Mouse (Mus musculus): ENCODE data around the gene Ccdc136. TPM values are rescaled to one million over a fixed set of nuclear protein-coding genes. Genes with fewer than 3 reads are reported as not detected.

Gene Ccdc136
- polyA plus RNA-seq, 1 experiment from 2014 or later: 29.9 TPM

GRCm38 (mm10) chr6:29397575-29397974, 1.5 kb downstream of the Ccdc136 start:
- Histone ChIP-seq H3K36me3 (replicated peaks) (no peaks in the 10 kb centered on the region), H3K9ac (peak overlapping the region; percentile 76), H3K27ac (peak overlapping the region; percentile 66), H3K4me1 (peaks cover 20% of the 10 kb centered on the region), H3K4me2 (peak overlapping the region; percentile 90), H3K9me3 (no peaks in the 10 kb centered on the region), H3K27me3 (peaks cover 24% of the 10 kb centered on the region), H3K4me3 (replicated peaks) (peak overlapping the region; percentile 62)
- ATAC-seq (ENCODE audit: low FRiP score): peak; percentile 60; the same call in 1 of the 2 replicates
- 6% methylated on average over 6 of the region's 6 CpGs for WGBS

GRCm38 (mm10) chr6:29399851-29400250, 3.7 kb downstream of the Ccdc136 start:
- Histone ChIP-seq H3K4me1 (peaks cover 24% of the 10 kb centered on the region), H3K4me3 (replicated peaks) (no peak overlapping the region), H3K4me2 (no peak overlapping the region), H3K36me3 (replicated peaks) (no peaks in the 10 kb centered on the region), H3K27ac (no peak overlapping the region), H3K27me3 (peaks cover 12% of the 10 kb centered on the region), H3K9me3 (no peaks in the 10 kb centered on the region), H3K9ac (no peak overlapping the region)
- no peak for ATAC-seq (ENCODE audit: low FRiP score)
- 79% methylated on average over 4 of the region's 4 CpGs for WGBS

- WGBS: 8% methylated on average over 34 of the region's 34 CpGs
- no peak overlapping the region; the same call in 1 of the 2 replicates for H3K4me3 ChIP-seq (replicated peaks)
- H3K27ac ChIP-seq: no peak overlapping the region
These were observed 6.7 kb downstream of the Ccdc136 start for GRCm38 (mm10) chr6:29402693-29403342.

GRCm38 (mm10) chr6:29406412-29406811, 10.3 kb downstream of the Ccdc136 start:
- Histone ChIP-seq H3K9me3 (no peaks in the 10 kb centered on the region), H3K27ac (no peak overlapping the region), H3K36me3 (replicated peaks) (peaks cover 25% of the 10 kb centered on the region), H3K4me2 (no peak overlapping the region), H3K27me3 (0 out of 2 replicates have a peak, but pooled peaks cover 2% of the 10 kb centered on the region), H3K4me1 (peaks cover 4% of the 10 kb centered on the region), H3K4me3 (replicated peaks) (no peak overlapping the region), H3K9ac (no peak overlapping the region)
- no peak for ATAC-seq (ENCODE audit: low FRiP score)
- WGBS: 92% methylated on average over 6 of the region's 6 CpGs

More at GRCm38 (mm10) chr6:29402693-29403342, 6.7 kb downstream of the Ccdc136 start:
- no peak overlapping the region for H3K9ac ChIP-seq
- H3K27me3 ChIP-seq: 0 out of 2 replicates have a peak, but pooled peaks cover 2% of the 10 kb centered on the region
- H3K9me3 ChIP-seq: no peaks in the 10 kb centered on the region
- H3K4me1 ChIP-seq: peaks cover 6% of the 10 kb centered on the region
- peak overlapping the region; percentile 25 for H3K4me2 ChIP-seq
- no peak for ATAC-seq (ENCODE audit: low FRiP score)
- peaks cover 6% of the 10 kb centered on the region; the same call in 1 of the 2 replicates for H3K36me3 ChIP-seq (replicated peaks)

- Histone ChIP-seq H3K27ac (no peak overlapping the region), H3K9me3 (no peaks in the 10 kb centered on the region), H3K4me3 (replicated peaks) (no peak overlapping the region), H3K9ac (no peak overlapping the region), H3K4me2 (no peak overlapping the region), H3K4me1 (no peaks in the 10 kb centered on the region), H3K27me3 (no peaks in the 10 kb centered on the region), H3K36me3 (replicated peaks) (peaks cover 54% of the 10 kb centered on the region)
- ATAC-seq (ENCODE audit: low FRiP score): no peak
- WGBS: 88% methylated on average over 9 of the region's 9 CpGs
These were observed 19.3 kb downstream of the Ccdc136 start for GRCm38 (mm10) chr6:29415446-29415845.

- Histone ChIP-seq H3K4me2 (no peak overlapping the region), H3K9me3 (no peaks in the 10 kb centered on the region), H3K27ac (no peak overlapping the region), H3K9ac (no peak overlapping the region), H3K4me1 (no peaks in the 10 kb centered on the region), H3K27me3 (no peaks in the 10 kb centered on the region), H3K4me3 (replicated peaks) (no peak overlapping the region), H3K36me3 (replicated peaks) (peaks cover 20% of the 10 kb centered on the region)
- WGBS: 84% methylated on average over 2 of the region's 2 CpGs
- no peak for ATAC-seq (ENCODE audit: low FRiP score)
These were observed 24.5 kb downstream of the Ccdc136 start for GRCm38 (mm10) chr6:29420596-29420995.

- Histone ChIP-seq H3K4me1 (no peaks in the 10 kb centered on the region), H3K9me3 (no peaks in the 10 kb centered on the region), H3K4me3 (replicated peaks) (no peak overlapping the region), H3K27me3 (peaks cover 7% of the 10 kb centered on the region; the same call in 1 of the 2 replicates), H3K4me2 (no peak overlapping the region), H3K9ac (no peak overlapping the region), H3K36me3 (replicated peaks) (no peaks in the 10 kb centered on the region), H3K27ac (no peak overlapping the region)
- ATAC-seq (ENCODE audit: low FRiP score): no peak
- 82% methylated on average over 8 of the region's 8 CpGs for WGBS
These were observed 29.0 kb downstream of the Ccdc136 start for GRCm38 (mm10) chr6:29425118-29425517.

GRCm38 (mm10) chr6:29426331-29426730, 30.2 kb downstream of the Ccdc136 start:
- H3K9me3 ChIP-seq: no peaks in the 10 kb centered on the region
- H3K4me3 ChIP-seq (replicated peaks): no peak overlapping the region
- no peak overlapping the region for H3K9ac ChIP-seq
- no peaks in the 10 kb centered on the region for H3K4me1 ChIP-seq
- 84% methylated on average over 6 of the region's 6 CpGs for WGBS
- no peak for ATAC-seq (ENCODE audit: low FRiP score)
- H3K4me2 ChIP-seq: no peak overlapping the region
- H3K27ac ChIP-seq: no peak overlapping the region
- H3K36me3 ChIP-seq (replicated peaks): no peaks in the 10 kb centered on the region
- peaks cover 19% of the 10 kb centered on the region for H3K27me3 ChIP-seq

GRCm38 (mm10) chr6:29428171-29428570, 32.1 kb downstream of the Ccdc136 start:
- no peaks in the 10 kb centered on the region for H3K36me3 ChIP-seq (replicated peaks)
- no peak overlapping the region for H3K4me2 ChIP-seq
- H3K27ac ChIP-seq: no peak overlapping the region
- no peak overlapping the region for H3K4me3 ChIP-seq (replicated peaks)
- no peak for ATAC-seq (ENCODE audit: low FRiP score)
- H3K27me3 ChIP-seq: peaks cover 37% of the 10 kb centered on the region
- no peak overlapping the region for H3K9ac ChIP-seq
- 59% methylated on average over 4 of the region's 4 CpGs for WGBS
- H3K4me1 ChIP-seq: peaks cover 7% of the 10 kb centered on the region
- no peaks in the 10 kb centered on the region for H3K9me3 ChIP-seq

- H3K9ac ChIP-seq: no peak overlapping the region
- no peak overlapping the region for H3K27ac ChIP-seq
- WGBS: 44% methylated on average over 15 of the region's 15 CpGs
- H3K27me3 ChIP-seq: peaks cover 64% of the 10 kb centered on the region
- H3K4me3 ChIP-seq (replicated peaks): no peak overlapping the region
- H3K4me1 ChIP-seq: peaks cover 34% of the 10 kb centered on the region
- no peak for ATAC-seq (ENCODE audit: low FRiP score)
- no peaks in the 10 kb centered on the region for H3K36me3 ChIP-seq (replicated peaks)
- H3K4me2 ChIP-seq: no peak overlapping the region
- no peaks in the 10 kb centered on the region for H3K9me3 ChIP-seq
These were observed 34.7 kb downstream of the Ccdc136 start for GRCm38 (mm10) chr6:29430681-29431420.

- no peaks in the 10 kb centered on the region for H3K36me3 ChIP-seq (replicated peaks)
- peaks cover 68% of the 10 kb centered on the region for H3K27me3 ChIP-seq
- no peak overlapping the region for H3K4me3 ChIP-seq (replicated peaks)
- 22% methylated on average over 5 of the region's 5 CpGs for WGBS
- no peaks in the 10 kb centered on the region for H3K9me3 ChIP-seq
- H3K27ac ChIP-seq: no peak overlapping the region
- H3K4me2 ChIP-seq: no peak overlapping the region
- no peak overlapping the region for H3K9ac ChIP-seq
- H3K4me1 ChIP-seq: peaks cover 40% of the 10 kb centered on the region
- no peak for ATAC-seq (ENCODE audit: low FRiP score)
These were observed 35.4 kb downstream of the Ccdc136 start for GRCm38 (mm10) chr6:29431473-29431872.

- Histone ChIP-seq H3K27me3 (peaks cover 68% of the 10 kb centered on the region), H3K9ac (no peak overlapping the region), H3K4me2 (no peak overlapping the region), H3K27ac (no peak overlapping the region), H3K4me3 (replicated peaks) (no peak overlapping the region), H3K4me1 (peaks cover 47% of the 10 kb centered on the region), H3K9me3 (no peaks in the 10 kb centered on the region), H3K36me3 (replicated peaks) (no peaks in the 10 kb centered on the region)
- WGBS: 35% methylated on average over 3 of the region's 3 CpGs
- no peak for ATAC-seq (ENCODE audit: low FRiP score)
These were observed 36.0 kb downstream of the Ccdc136 start for GRCm38 (mm10) chr6:29432156-29432555.

Measured in forebrain, embryonic 12.5 days (tissue).